Mouse (Mus musculus): ENCODE measurements around the gene Zfyve19. TPM values are rescaled to one million over a fixed set of nuclear protein-coding genes. Genes with fewer than 3 reads are reported as not detected.

The Zfyve19 gene
- polyA plus RNA-seq (2012; rRNA removed): 20.2 and 46.7 TPM in 2 replicates

- H3K4me1 ChIP-seq (ENCODE audit: control insufficient read depth, insufficient read depth, insufficient read length, low read length): peaks cover 3% of the 10 kb centered on the region; the same call in 1 of the 2 replicates
- peaks cover 18% of the 10 kb centered on the region for H3K36me3 ChIP-seq (ENCODE audit: control insufficient read depth, insufficient read depth, low read length)
- H3K4me3 ChIP-seq (ENCODE audit: low read depth, low read length): peak within 1 kb of the TSS; percentile 67
- no peaks in the 10 kb centered on the region for H3K27me3 ChIP-seq (ENCODE audit: control insufficient read depth, insufficient read depth, low read length)
- H3K27ac ChIP-seq (ENCODE audit: insufficient read depth, low read depth, low read length): peak within 1 kb of the TSS; percentile 93
- no peak for TF ChIP-seq CTCF (IDR thresholded peaks at IDR 0.05; ENCODE audit: extremely low read depth, insufficient read length, insufficient replicate concordance, low read depth, low read length)
- peak; percentile 78 for TF ChIP-seq POLR2A (IDR thresholded peaks at IDR 0.05; ENCODE audit: low read depth, low read length)
- WGBS: under 1% methylated on average over 51 of the region's 51 CpGs
These were observed at the start of gene Zfyve19, which contains the start of gene Dnajc17 for GRCm38 (mm10) chr2:119208344-119209175. Gene Zfyve19, plus strand, starts transcription at chr2:119208617. Gene Dnajc17, minus strand, starts transcription at chr2:119208795.

- H3K4me1 ChIP-seq (ENCODE audit: control insufficient read depth, insufficient read depth, insufficient read length, low read length): peaks cover 4% of the 10 kb centered on the region; the same call in 1 of the 2 replicates
- H3K27ac ChIP-seq (ENCODE audit: insufficient read depth, low read depth, low read length): no peak overlapping the region
These were observed 47.2 kb upstream of the Zfyve19 start for GRCm38 (mm10) chr2:119161247-119161646.

GRCm38 (mm10) chr2:119163135-119163534, 45.3 kb upstream of the Zfyve19 start:
- H3K36me3 ChIP-seq (ENCODE audit: control insufficient read depth, insufficient read depth, low read length): no peaks in the 10 kb centered on the region
- peak overlapping the region; percentile 84 for H3K27ac ChIP-seq (ENCODE audit: insufficient read depth, low read depth, low read length)
- H3K4me3 ChIP-seq (ENCODE audit: low read depth, low read length): no peak overlapping the region
- TF ChIP-seq POLR2A (IDR thresholded peaks at IDR 0.05; ENCODE audit: low read depth, low read length): no peak
- WGBS: 30% methylated on average over 3 of the region's 3 CpGs
- H3K4me1 ChIP-seq (ENCODE audit: control insufficient read depth, insufficient read depth, insufficient read length, low read length): peaks cover 14% of the 10 kb centered on the region
- no peaks in the 10 kb centered on the region for H3K27me3 ChIP-seq (ENCODE audit: control insufficient read depth, insufficient read depth, low read length)

More at GRCm38 (mm10) chr2:119161247-119161646, 47.2 kb upstream of the Zfyve19 start:
- TF ChIP-seq POLR2A (IDR thresholded peaks at IDR 0.05; ENCODE audit: low read depth, low read length) (no peak), CTCF (IDR thresholded peaks at IDR 0.05; ENCODE audit: extremely low read depth, insufficient read length, insufficient replicate concordance, low read depth, low read length) (no peak)
- H3K27me3 ChIP-seq (ENCODE audit: control insufficient read depth, insufficient read depth, low read length): no peaks in the 10 kb centered on the region
- no peak overlapping the region for H3K4me3 ChIP-seq (ENCODE audit: low read depth, low read length)
- WGBS: 59% methylated on average over 2 of the region's 2 CpGs
- no peaks in the 10 kb centered on the region for H3K36me3 ChIP-seq (ENCODE audit: control insufficient read depth, insufficient read depth, low read length)

DNA sequence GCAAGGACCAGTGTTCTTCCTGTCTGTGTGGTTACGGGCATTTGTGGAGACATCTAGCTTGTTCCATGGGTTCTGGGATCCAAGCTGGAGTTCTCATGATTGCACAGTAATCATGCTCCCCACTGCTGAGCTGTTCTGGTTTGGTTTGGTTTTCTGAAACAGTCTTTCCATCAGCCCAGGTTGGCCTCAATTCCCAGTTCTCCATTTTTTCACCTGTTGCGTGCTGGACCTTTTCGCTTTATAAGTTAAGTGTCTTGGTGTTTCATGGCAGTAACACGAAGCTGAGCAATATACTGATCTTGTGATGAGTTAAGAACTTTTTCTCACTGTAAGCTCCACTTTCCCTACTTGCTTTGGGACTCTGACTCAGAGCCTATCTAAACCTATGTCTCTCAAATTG, 44.4 kb upstream of the Zfyve19 start:
- TF ChIP-seq CTCF (IDR thresholded peaks at IDR 0.05; ENCODE audit: extremely low read depth, insufficient read length, insufficient replicate concordance, low read depth, low read length) (no peak), POLR2A (IDR thresholded peaks at IDR 0.05; ENCODE audit: low read depth, low read length) (no peak)
- no peaks in the 10 kb centered on the region for H3K36me3 ChIP-seq (ENCODE audit: control insufficient read depth, insufficient read depth, low read length)
- H3K4me3 ChIP-seq (ENCODE audit: low read depth, low read length): no peak overlapping the region
- no peaks in the 10 kb centered on the region for H3K27me3 ChIP-seq (ENCODE audit: control insufficient read depth, insufficient read depth, low read length)
- H3K4me1 ChIP-seq (ENCODE audit: control insufficient read depth, insufficient read depth, insufficient read length, low read length): peaks cover 14% of the 10 kb centered on the region
- 86% methylated on average over 4 of the region's 4 CpGs for WGBS
- H3K27ac ChIP-seq (ENCODE audit: insufficient read depth, low read depth, low read length): no peak overlapping the region

- Histone ChIP-seq H3K4me3 (ENCODE audit: low read depth, low read length) (no peak overlapping the region), H3K36me3 (ENCODE audit: control insufficient read depth, insufficient read depth, low read length) (no peaks in the 10 kb centered on the region), H3K27ac (ENCODE audit: insufficient read depth, low read depth, low read length) (no peak overlapping the region), H3K27me3 (ENCODE audit: control insufficient read depth, insufficient read depth, low read length) (no peaks in the 10 kb centered on the region), H3K4me1 (ENCODE audit: control insufficient read depth, insufficient read depth, insufficient read length, low read length) (peaks cover 14% of the 10 kb centered on the region)
- TF ChIP-seq CTCF (IDR thresholded peaks at IDR 0.05; ENCODE audit: extremely low read depth, insufficient read length, insufficient replicate concordance, low read depth, low read length) (no peak), POLR2A (IDR thresholded peaks at IDR 0.05; ENCODE audit: low read depth, low read length) (no peak)
These were observed 43.0 kb upstream of the Zfyve19 start for GRCm38 (mm10) chr2:119165401-119165800.

DNA sequence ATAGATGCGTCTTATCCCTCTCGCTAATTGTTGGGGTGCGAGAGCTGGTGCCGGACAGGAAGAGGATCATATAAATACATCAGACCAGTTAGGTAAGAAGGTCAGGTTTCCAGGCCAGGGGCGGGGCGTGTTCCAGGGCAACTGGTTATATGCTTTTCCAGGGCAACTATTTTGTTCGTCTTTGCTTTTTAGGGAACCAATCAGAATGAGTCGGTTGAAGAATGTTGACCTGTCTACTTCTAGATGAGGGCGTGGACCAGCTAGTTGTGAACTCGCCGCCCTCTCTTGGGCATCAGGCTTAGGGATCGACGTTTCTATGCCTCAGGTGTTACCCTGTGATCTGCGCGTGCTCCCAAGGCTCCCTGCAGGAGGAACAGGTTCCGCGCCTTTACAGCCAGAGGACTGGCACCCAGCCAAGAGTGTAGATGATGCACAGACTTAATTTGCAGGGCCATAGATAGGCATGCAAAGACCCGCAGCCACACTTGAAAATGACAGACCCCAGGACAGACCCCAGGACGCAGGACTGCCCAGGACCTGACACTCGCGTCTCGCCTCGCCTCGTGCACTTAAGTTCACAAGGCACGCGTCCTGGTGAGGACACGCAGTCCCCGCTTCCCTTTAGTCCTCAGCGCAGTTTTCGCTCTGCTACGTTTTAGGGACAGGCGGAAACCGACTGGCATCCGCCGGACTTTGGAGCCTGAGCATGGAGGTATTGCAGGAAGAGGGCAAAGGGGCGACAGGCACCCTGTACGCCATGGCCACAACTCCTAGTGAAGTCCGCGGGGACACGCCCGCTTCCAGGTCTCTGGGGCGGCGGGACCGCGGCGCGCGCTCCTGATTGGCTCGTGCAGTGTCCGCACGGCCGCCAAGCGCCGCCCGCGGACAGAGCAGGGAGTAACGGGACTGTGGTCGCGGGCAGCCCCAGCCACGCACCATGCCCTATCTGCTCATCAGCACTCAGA, 41.2 kb upstream of the Zfyve19 start, which contains the start of gene Gchfr:
Gchfr (plus strand) TSS at position 873 of the 965 bp plus-strand sequence.
- H3K36me3 ChIP-seq (ENCODE audit: control insufficient read depth, insufficient read depth, low read length): no peaks in the 10 kb centered on the region; the same call in 1 of the 2 replicates
- H3K27ac ChIP-seq (ENCODE audit: insufficient read depth, low read depth, low read length): peak within 1 kb of the TSS; percentile 92
- WGBS: under 1% methylated on average over 60 of the region's 60 CpGs
- H3K4me3 ChIP-seq (ENCODE audit: low read depth, low read length): peak within 1 kb of the TSS; percentile 68
- H3K4me1 ChIP-seq (ENCODE audit: control insufficient read depth, insufficient read depth, insufficient read length, low read length): peaks cover 14% of the 10 kb centered on the region
- TF ChIP-seq POLR2A (IDR thresholded peaks at IDR 0.05; ENCODE audit: low read depth, low read length): no peak
- TF ChIP-seq CTCF (IDR thresholded peaks at IDR 0.05; ENCODE audit: extremely low read depth, insufficient read length, insufficient replicate concordance, low read depth, low read length): no peak
- no peaks in the 10 kb centered on the region for H3K27me3 ChIP-seq (ENCODE audit: control insufficient read depth, insufficient read depth, low read length)

All from small intestine, adult 2 months (tissue).